Comparison of ENCODE assay signal across 11 mouse cellular contexts in the genomic region with DNA sequence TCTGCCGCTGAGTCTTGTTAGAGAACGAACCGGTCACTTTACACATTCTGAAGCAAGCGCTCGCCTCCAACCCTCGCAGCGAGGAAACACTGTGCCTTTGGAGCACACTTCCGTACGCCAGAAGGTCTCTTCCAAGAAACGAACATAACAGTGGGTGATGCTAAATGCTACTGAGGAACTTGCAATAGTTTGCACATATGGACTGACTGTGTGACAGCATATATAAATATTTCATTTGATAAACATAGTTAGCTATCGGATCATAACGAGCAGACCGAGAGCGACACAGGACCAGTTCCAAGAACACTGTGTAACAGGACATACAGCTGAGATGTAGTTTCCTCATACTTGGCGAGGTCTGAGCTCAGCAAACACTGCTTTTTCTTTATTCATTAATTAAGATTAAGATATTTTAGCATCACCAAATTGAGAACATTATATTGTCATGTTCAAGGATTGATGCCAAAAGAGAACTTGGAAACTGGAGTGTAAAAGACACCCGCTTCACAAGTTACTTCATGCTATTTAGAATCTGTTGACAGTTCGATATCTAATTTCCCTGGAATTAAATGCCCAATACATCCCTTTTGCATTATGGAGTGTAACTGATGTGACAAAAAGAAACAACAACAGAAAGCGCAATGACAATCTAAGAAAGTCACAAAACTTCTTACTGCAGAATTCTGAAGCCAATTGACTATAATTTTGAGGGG.
A peak's percentile ranks its signal among the peaks of the same experiment; 100 is the strongest.
DNase-seq lines count a peak whose midpoint lies in the region; ATAC-seq and TF ChIP-seq lines count a peak whose summit lies in the region.
"Had no signal": no experiment of that assay in that cellular context is flagged by ENCODE, and none has a peak within 500 bp of the region (broad histone marks: within the 10 kb centered on the region; RNA-seq: fewer than 3 reads in every experiment).

No protein-coding gene starts in this region.

- 53% methylated on average over 18 of the region's 18 CpGs for WGBS in forebrain, postnatal 0 days

- no peak overlapping the region for H3K4me3 ChIP-seq in forebrain, postnatal 0 days (ENCODE audit: low read depth, low read length)
- H3K4me3 ChIP-seq: heart, embryonic 12.5 days; limb, embryonic 12.5 days had no signal

- H3K27ac ChIP-seq in forebrain, postnatal 0 days (ENCODE audit: low read depth, low read length), result no peak overlapping the region
- H3K27ac ChIP-seq: limb, embryonic 12.5 days had no signal

- H3K4me2 ChIP-seq in forebrain, postnatal 0 days (ENCODE audit: low read depth), result peak overlapping the region; percentile 21; the same call in 1 of the 2 replicates
- H3K4me2 ChIP-seq: heart, embryonic 12.5 days; limb, embryonic 12.5 days had no signal

- intact Hi-C loops in left cerebral cortex, postnatal 14 days (cut with DNase I), result no loop called here
- intact Hi-C loops in left cerebral cortex, postnatal 4 days (cut with DNase I), result no loop called here

- ATAC-seq in forebrain, postnatal 0 days, result peak; percentile 90
- no peak for ATAC-seq in erythroid progenitor cell, adult 5-6 weeks (replicated peaks; ENCODE audit: low FRiP score, poor library complexity, severe bottlenecking)

- no peaks in the 10 kb centered on the region for H3K9me3 ChIP-seq in forebrain, postnatal 0 days (ENCODE audit: low read length)
- H3K9me3 ChIP-seq: heart, embryonic 12.5 days; limb, embryonic 12.5 days had no signal

- no peaks in the 10 kb centered on the region for H3K27me3 ChIP-seq in forebrain, postnatal 0 days (ENCODE audit: insufficient read depth, low read length)
- H3K27me3 ChIP-seq: heart, embryonic 12.5 days; limb, embryonic 12.5 days had no signal

- H3K9ac ChIP-seq in forebrain, postnatal 0 days, result no peak overlapping the region
- H3K9ac ChIP-seq: heart, embryonic 12.5 days; limb, embryonic 12.5 days had no signal

- no peaks in the 10 kb centered on the region for H3K36me3 ChIP-seq in forebrain, postnatal 0 days (ENCODE audit: insufficient read depth)
- H3K36me3 ChIP-seq: heart, embryonic 12.5 days; limb, embryonic 12.5 days had no signal

- peak; percentile 25 to 27 for DNase-seq in left cerebral cortex, postnatal 14 days (ENCODE audit: low spot score in 2 of 2)
- DNase-seq in left cerebral cortex, postnatal 4 days, result no peak
- DNase-seq in forebrain, postnatal 0 days, result peak; percentile 73
- peak; percentile 25 to 70 for DNase-seq in layer of hippocampus, adult 18-20 months (ENCODE audit: low spot score in 2 of 2)
- DNase-seq in right cerebral cortex, postnatal 10 days (ENCODE audit: low spot score in 2 of 2), result peak; percentile 45 to 50
- no peak for DNase-seq in cerebellum, adult 8-10 months
- DNase-seq: kidney, adult 9 months; thymus, postnatal 36 days had no signal

- peaks cover 8% of the 10 kb centered on the region; the same call in 1 of the 2 replicates for H3K4me1 ChIP-seq in forebrain, postnatal 0 days (ENCODE audit: insufficient read depth)
- H3K4me1 ChIP-seq: heart, embryonic 12.5 days; limb, embryonic 12.5 days had no signal

- TF ChIP-seq CTCF in forebrain, postnatal 0 days (IDR thresholded peaks at IDR 0.05; ENCODE audit: low read depth), result no peak

Comparison
In these comparisons a context has a peak if more than half of its experiments do, and no peak if none do; other contexts are left out.
1. DNase-seq: peak in left cerebral cortex, postnatal 14 days (2 of 2), forebrain, postnatal 0 days (single experiment), layer of hippocampus, adult 18-20 months (2 of 2) and right cerebral cortex, postnatal 10 days (2 of 2); none in left cerebral cortex, postnatal 4 days (single experiment) and cerebellum, adult 8-10 months (single experiment).